Mouse (Mus musculus) midbrain, postnatal 0 days (tissue): ENCODE results near the gene Cdkn2c. TPM values are rescaled to one million over a fixed set of nuclear protein-coding genes. Genes with fewer than 3 reads are reported as not detected.
A peak's percentile ranks its signal among the peaks of the same experiment; 100 is the strongest.
"Not testable (repeated sequence)": the region's sequence is repeated elsewhere in the genome, so short reads cannot be mapped to it uniquely, and the experiment has no call there.

Experiments used
- ATAC-seq: fragments of 200-750 bp; cut with Nextera tagmentation; 2 replicates; pipeline ENCODE4 v1.8.0; 2017; ENCODE audit warnings: moderate number of reproducible peaks, mild to moderate bottlenecking, moderate TSS enrichment, moderate library complexity; ENCODE audit not compliant: low FRiP score
- DNase-seq: peaks from one replicate; pipeline ENCODE4 v3.0.0-alpha.2; 2015; ENCODE audit warnings: low spot score
- H3K27ac ChIP-seq: fragments of 300-500 bp; sonication (generic); 2 replicates; pipeline ENCODE4 v1.5.1; 2014; ENCODE audit warnings: low read depth, mild to moderate bottlenecking, low read length, mixed read lengths
- H3K27me3 ChIP-seq: fragments of 300-500 bp; sonication (generic); 2 replicates; pipeline ENCODE4 v1.6.1; 2014; ENCODE audit warnings: low read length, control low read depth, mixed read lengths; ENCODE audit not compliant: insufficient read depth
- H3K36me3 ChIP-seq: fragments of 300-500 bp; sonication (generic); 2 replicates; pipeline ENCODE4 v1.6.1; 2014; ENCODE audit warnings: low read length, control low read depth, mixed read lengths; ENCODE audit not compliant: insufficient read depth
- H3K4me1 ChIP-seq: fragments of 300-500 bp; sonication (generic); 2 replicates; pipeline ENCODE4 v1.6.1; 2014; ENCODE audit warnings: mild to moderate bottlenecking, control low read depth, antibody characterized with exemption, low read length, mixed read lengths; ENCODE audit not compliant: insufficient read depth
- H3K4me2 ChIP-seq: fragments of 300-500 bp; sonication (generic); 2 replicates; pipeline ENCODE4 v1.6.1; 2014; ENCODE audit warnings: low read depth, mild to moderate bottlenecking, low read length, mixed read lengths; ENCODE audit not compliant: poor library complexity, severe bottlenecking
- H3K4me3 ChIP-seq: fragments of 300-500 bp; sonication (generic); 2 replicates; pipeline ENCODE4 v1.5.1; 2014; ENCODE audit warnings: low read depth, mild to moderate bottlenecking, low read length, moderate library complexity
- H3K9ac ChIP-seq: fragments of 300-500 bp; sonication (generic); replicated peaks from 2 replicates; pipeline ENCODE4 v1.6.1; 2014; ENCODE audit warnings: mild to moderate bottlenecking, low read length, moderate library complexity, mixed read lengths; ENCODE audit not compliant: poor library complexity, severe bottlenecking
- H3K9me3 ChIP-seq: fragments of 300-500 bp; sonication (generic); 2 replicates; pipeline ENCODE4 v1.6.1; 2016; ENCODE audit warnings: low read length, control low read depth
- CTCF ChIP-seq: IDR thresholded peaks from 2 replicates; pipeline ENCODE4 v1.5.1; 2016; ENCODE audit warnings: antibody characterized with exemption, mild to moderate bottlenecking
- WGBS: fragments of 180-500 bp; shearing (Covaris S2); extraction: QIAGEN DNeasy Blood & Tissue Kit; methylation state at CpG from one replicate; pipeline ENCODE4 v1.1.7; 2014; 5-methylcytosine and 5-hydroxymethylcytosine counted together
- polyA plus RNA-seq: library from polyadenylated mRNA; unstranded; fragments of >200 nt; fragmentation: Nextera tagmentation; extraction: Ambion mirVana; gene quantifications from 2 replicates; pipeline ENCODE4 v1.2.1, GENCODE M21; 2015
- total RNA-seq: library from RNA; depleted of rRNA; stranded (reverse); fragments of >200 nt; gene quantifications from 2 replicates; pipeline ENCODE4 v1.2.3, GENCODE M21; 2014; rRNA removed

The Cdkn2c gene
- total RNA-seq (5.8 and 8.9 TPM in 2 replicates), polyA plus RNA-seq (2.4 and 2.7 TPM in 2 replicates)

- 0% methylated on average over 64 of the region's 64 CpGs for WGBS
- Histone ChIP-seq H3K4me1 (0 out of 2 replicates have a peak, but pooled peaks cover 6% of the 10 kb centered on the region), H3K27ac (peak within 1 kb of the TSS; percentile 70), H3K4me3 (peak within 1 kb of the TSS; percentile 56), H3K9ac (peak within 1 kb of the TSS; percentile 61), H3K4me2 (peak within 1 kb of the TSS; percentile 91), H3K27me3 (peaks cover 11% of the 10 kb centered on the region; the same call in 1 of the 2 replicates), H3K9me3 (no peaks in the 10 kb centered on the region), H3K36me3 (no peaks in the 10 kb centered on the region)
- TF ChIP-seq CTCF, result no peak
- ATAC-seq (peak; percentile 89), DNase-seq (peak; percentile 83)
Observed at GRCm38 (mm10) chr4:109666461-109667269, at the start of gene Cdkn2c. Gene Cdkn2c, minus strand, starts transcription at chr4:109667189.

- no peak overlapping the region for H3K27ac ChIP-seq
- ATAC-seq (no peak), DNase-seq (no peak)
- H3K4me1 ChIP-seq, result no peaks in the 10 kb centered on the region
- TF ChIP-seq CTCF, result no peak
- H3K4me3 ChIP-seq, result no peak overlapping the region
- WGBS, result 92% methylated on average over 2 of the region's 2 CpGs
- H3K36me3 ChIP-seq, result no peaks in the 10 kb centered on the region
- no peak overlapping the region for H3K4me2 ChIP-seq
- no peaks in the 10 kb centered on the region for H3K9me3 ChIP-seq
- no peak overlapping the region for H3K9ac ChIP-seq
- no peaks in the 10 kb centered on the region for H3K27me3 ChIP-seq
Observed at GRCm38 (mm10) chr4:109705349-109705748, 38.4 kb upstream of the Cdkn2c start.

GRCm38 (mm10) chr4:109703568-109703967 is 36.6 kb upstream of the Cdkn2c start:
- ATAC-seq, result no peak
- no peak overlapping the region for H3K4me3 ChIP-seq
- peak; percentile 83 for TF ChIP-seq CTCF

GRCm38 (mm10) chr4:109700727-109701126 is 33.7 kb upstream of the Cdkn2c start:
- not testable (repeated sequence) for H3K4me2 ChIP-seq, H3K27ac ChIP-seq, H3K36me3 ChIP-seq, ATAC-seq, H3K9ac ChIP-seq, H3K9me3 ChIP-seq, H3K4me1 ChIP-seq, DNase-seq, H3K27me3 ChIP-seq, H3K4me3 ChIP-seq
- 93% methylated on average over 3 of the region's 3 CpGs for whole genome bisulfite sequencing

More at GRCm38 (mm10) chr4:109703568-109703967, 36.6 kb upstream of the Cdkn2c start:
- no peak overlapping the region for H3K4me2 ChIP-seq
- H3K27me3 ChIP-seq, result no peaks in the 10 kb centered on the region
- H3K9me3 ChIP-seq, result no peaks in the 10 kb centered on the region
- H3K36me3 ChIP-seq, result no peaks in the 10 kb centered on the region
- peak; percentile 76 for DNase-seq
- H3K27ac ChIP-seq, result no peak overlapping the region
- H3K9ac ChIP-seq, result no peak overlapping the region
- no peaks in the 10 kb centered on the region for H3K4me1 ChIP-seq

GRCm38 (mm10) chr4:109692674-109693073 is 25.7 kb upstream of the Cdkn2c start:
- Histone ChIP-seq H3K36me3 (no peaks in the 10 kb centered on the region), H3K4me1 (no peaks in the 10 kb centered on the region), H3K9me3 (no peaks in the 10 kb centered on the region), H3K9ac (no peak overlapping the region), H3K27me3 (no peaks in the 10 kb centered on the region), H3K4me3 (no peak overlapping the region), H3K27ac (no peak overlapping the region), H3K4me2 (no peak overlapping the region)
- no peak for ATAC-seq
- no peak for DNase-seq
- TF ChIP-seq CTCF, result no peak

- Histone ChIP-seq H3K27ac (no peak overlapping the region), H3K9me3 (no peaks in the 10 kb centered on the region), H3K4me1 (no peaks in the 10 kb centered on the region), H3K9ac (no peak overlapping the region), H3K4me2 (no peak overlapping the region), H3K27me3 (no peaks in the 10 kb centered on the region), H3K4me3 (no peak overlapping the region), H3K36me3 (no peaks in the 10 kb centered on the region)
- no peak for ATAC-seq
- 70% methylated on average over 2 of the region's 2 CpGs for WGBS
- no peak for DNase-seq
- TF ChIP-seq CTCF, result no peak
Observed at GRCm38 (mm10) chr4:109683561-109683960, 16.6 kb upstream of the Cdkn2c start.
